Mouse (Mus musculus) heart, embryonic 15.5 days (tissue): ENCODE results near the gene G430095P16Rik. TPM values are rescaled to one million over a fixed set of nuclear protein-coding genes. Genes with fewer than 3 reads are reported as not detected.

Experiments used
- ATAC-seq: fragments of 200-750 bp; cut with Nextera tagmentation; replicated peaks from 2 replicates; pipeline ENCODE4 v1.8.0; 2017; ENCODE audit warnings: low read depth, moderate TSS enrichment; ENCODE audit not compliant: insufficient number of reproducible peaks, insufficient read depth, low FRiP score
- H3K27ac ChIP-seq: fragments of 300-500 bp; sonication (generic); 2 replicates; pipeline ENCODE4 v1.5.1; 2015; ENCODE audit warnings: mild to moderate bottlenecking, inconsistent platforms
- H3K27me3 ChIP-seq: fragments of 300-500 bp; sonication (generic); 2 replicates; pipeline ENCODE4 v1.6.1; 2015; ENCODE audit warnings: inconsistent platforms
- H3K36me3 ChIP-seq: fragments of 300-500 bp; sonication (generic); 2 replicates; pipeline ENCODE4 v1.6.1; 2015; ENCODE audit warnings: mild to moderate bottlenecking, inconsistent platforms
- H3K4me1 ChIP-seq: fragments of 300-500 bp; sonication (generic); replicated peaks from 2 replicates; pipeline ENCODE4 v1.6.1; 2015; ENCODE audit warnings: inconsistent platforms
- H3K4me2 ChIP-seq: fragments of 300-500 bp; sonication (generic); 2 replicates; pipeline ENCODE4 v1.6.1; 2015; ENCODE audit warnings: inconsistent platforms, mild to moderate bottlenecking, moderate library complexity
- H3K4me3 ChIP-seq: fragments of 300-500 bp; sonication (generic); 2 replicates; pipeline ENCODE4 v1.5.1; 2015; ENCODE audit warnings: mild to moderate bottlenecking, inconsistent platforms
- H3K9ac ChIP-seq: fragments of 300-500 bp; sonication (generic); 2 replicates; pipeline ENCODE4 v1.6.1; 2015; ENCODE audit warnings: mild to moderate bottlenecking, inconsistent platforms
- H3K9me3 ChIP-seq: fragments of 300-500 bp; sonication (generic); replicated peaks from 2 replicates; pipeline ENCODE4 v1.6.1; 2016; ENCODE audit warnings: inconsistent platforms
- WGBS: fragments of 180-500 bp; shearing (Covaris S2); methylation state at CpG from one replicate; pipeline ENCODE4 v1.1.7; 2015; ENCODE audit warnings: mixed read lengths; 5-methylcytosine and 5-hydroxymethylcytosine counted together
- polyA plus RNA-seq: library from polyadenylated mRNA; unstranded; fragments of >200 nt; fragmentation: Nextera tagmentation; extraction: Ambion mirVana; gene quantifications from 2 replicates; pipeline ENCODE4 v1.2.1, GENCODE M21; 2015

Gene G430095P16Rik
- polyA plus RNA-seq, 1 experiment from 2014 or later, result 4.5 TPM

DNA sequence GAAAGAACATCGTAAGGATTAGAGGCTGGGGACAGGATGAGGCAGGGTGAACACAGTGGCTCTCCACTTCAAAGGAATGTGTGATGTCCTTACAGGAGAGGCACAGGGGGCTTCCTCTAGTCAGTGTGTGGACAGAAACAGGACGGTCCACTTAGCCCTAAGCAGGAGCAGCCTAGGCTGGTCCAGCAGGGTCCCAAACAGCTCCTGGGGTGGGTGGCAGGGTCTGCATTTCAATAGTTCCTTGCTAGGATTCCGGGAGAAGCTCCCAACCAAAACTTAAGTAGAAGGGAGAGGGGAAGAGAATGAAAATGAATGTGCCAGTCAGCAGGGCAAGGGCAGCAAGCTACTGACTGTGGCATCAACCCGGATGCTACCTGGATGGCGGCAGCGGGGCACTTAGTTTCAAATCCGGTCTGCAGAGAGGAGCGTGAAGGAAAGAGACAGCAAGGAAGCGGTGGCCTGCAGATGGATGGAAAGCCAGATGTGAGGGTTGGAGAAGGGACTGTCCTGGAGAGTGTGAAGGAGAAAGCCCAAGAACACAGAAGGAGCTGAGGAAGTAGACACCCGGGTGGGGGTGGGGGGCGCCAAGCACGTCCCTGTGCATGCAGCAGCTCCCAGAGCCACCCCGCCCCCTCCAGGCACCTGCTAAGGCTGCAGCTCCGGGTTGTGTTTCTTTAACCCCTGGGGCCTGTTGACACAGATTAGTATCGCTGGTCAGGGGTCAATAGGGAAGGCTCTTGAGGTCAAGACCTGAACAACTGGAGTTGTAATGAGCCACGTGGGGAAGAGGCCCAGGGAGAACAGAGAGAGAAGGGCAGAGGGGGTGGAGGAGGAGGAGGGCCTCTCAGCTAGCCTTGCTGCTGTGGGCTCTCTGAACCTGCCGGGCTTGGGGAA, 22.5 kb downstream of the G430095P16Rik start:
- Histone ChIP-seq H3K9ac (peak overlapping the region; percentile 10; the same call in 1 of the 2 replicates), H3K27me3 (no peaks in the 10 kb centered on the region), H3K9me3 (no peaks in the 10 kb centered on the region), H3K4me2 (peak overlapping the region; percentile 58), H3K27ac (peak overlapping the region; percentile 82), H3K36me3 (no peaks in the 10 kb centered on the region), H3K4me1 (peaks cover 64% of the 10 kb centered on the region), H3K4me3 (no peak overlapping the region)
- 16% methylated on average over 17 of the region's 17 CpGs for WGBS
- ATAC-seq, result no peak

- Histone ChIP-seq H3K27ac (peak overlapping the region; percentile 36), H3K4me2 (no peak overlapping the region), H3K4me3 (no peak overlapping the region), H3K27me3 (no peaks in the 10 kb centered on the region), H3K36me3 (no peaks in the 10 kb centered on the region), H3K9me3 (no peaks in the 10 kb centered on the region), H3K4me1 (peaks cover 41% of the 10 kb centered on the region), H3K9ac (no peak overlapping the region)
- no peak for ATAC-seq
- WGBS, result 76% methylated on average over 16 of the region's 16 CpGs
Measured at GRCm38 (mm10) chr8:84749519-84749918, 26.7 kb downstream of the G430095P16Rik start.

DNA sequence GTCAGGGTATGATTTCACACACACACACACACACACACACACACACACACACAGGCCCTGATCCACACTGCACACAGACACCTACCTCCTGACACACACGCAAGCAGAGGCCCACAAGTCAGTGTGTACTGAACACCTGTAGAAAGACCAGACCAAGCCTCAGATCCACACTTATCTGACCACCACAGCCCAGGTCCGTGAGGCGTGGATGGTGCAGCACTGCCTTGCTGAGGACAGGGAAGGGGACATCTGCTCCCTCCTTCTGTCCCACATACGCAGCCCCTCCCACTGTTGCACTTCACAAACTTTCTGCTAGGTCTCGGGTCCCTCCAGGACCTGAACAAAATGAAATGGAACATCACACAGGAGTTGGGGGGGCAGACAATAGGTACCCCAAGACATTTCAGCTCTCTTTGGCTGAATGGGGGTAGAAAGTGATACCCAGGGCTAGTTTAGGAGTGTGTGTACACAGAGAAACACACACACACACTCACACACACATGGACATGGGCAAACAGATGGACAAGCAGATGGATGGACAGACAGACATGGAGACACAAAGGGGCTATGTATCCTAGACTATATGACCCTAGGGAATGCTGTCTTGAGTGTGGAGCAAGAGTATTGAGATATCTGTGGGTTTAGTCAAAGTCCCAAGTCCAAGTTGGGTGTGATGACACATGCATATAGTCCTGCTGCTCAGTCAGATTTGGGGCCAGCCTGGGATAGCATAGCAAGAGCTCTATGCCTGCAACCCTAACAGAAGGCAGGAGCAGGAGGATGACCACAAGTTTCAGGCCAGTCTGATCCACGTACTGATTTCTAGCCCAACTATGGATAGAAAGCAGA, 30.2 kb downstream of the G430095P16Rik start:
- Histone ChIP-seq H3K4me1 (peaks cover 20% of the 10 kb centered on the region), H3K27me3 (no peaks in the 10 kb centered on the region), H3K4me3 (no peak overlapping the region), H3K9me3 (no peaks in the 10 kb centered on the region), H3K9ac (no peak overlapping the region), H3K4me2 (no peak overlapping the region), H3K27ac (no peak overlapping the region), H3K36me3 (0 out of 2 replicates have a peak, but pooled peaks cover 8% of the 10 kb centered on the region)
- 78% methylated on average over 6 of the region's 6 CpGs for WGBS
- ATAC-seq, result no peak

DNA sequence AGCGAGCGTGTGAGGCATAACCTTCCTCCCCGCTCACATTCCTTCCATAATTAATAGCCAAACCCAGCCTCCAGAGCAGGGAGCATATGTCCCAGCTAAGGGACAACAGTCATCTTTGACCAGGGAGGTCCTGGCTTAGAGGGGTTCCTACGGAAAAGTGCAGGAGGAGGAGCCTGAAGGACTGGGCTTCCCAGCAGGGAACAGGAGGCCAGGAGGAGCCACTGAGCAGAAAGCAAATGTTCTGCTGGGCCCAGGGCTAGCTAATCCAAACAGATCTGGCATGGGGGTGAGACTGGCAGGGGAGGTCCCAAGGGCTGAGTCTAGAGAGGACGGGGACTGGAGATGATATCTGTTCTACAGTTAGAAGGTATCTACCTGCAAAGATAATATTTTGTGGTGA, 34.7 kb downstream of the G430095P16Rik start:
- H3K27me3 ChIP-seq, result no peaks in the 10 kb centered on the region
- 0 out of 2 replicates have a peak, but pooled peaks cover 8% of the 10 kb centered on the region for H3K36me3 ChIP-seq
- no peaks in the 10 kb centered on the region for H3K9me3 ChIP-seq
- WGBS, result 51% methylated on average over 5 of the region's 5 CpGs
- H3K4me3 ChIP-seq, result no peak overlapping the region
- ATAC-seq, result no peak
- H3K9ac ChIP-seq, result 0 out of 2 replicates have a peak overlapping the region, but pooled peaks have one; percentile 9
- H3K27ac ChIP-seq, result no peak overlapping the region
- H3K4me2 ChIP-seq, result no peak overlapping the region
- peaks cover 11% of the 10 kb centered on the region for H3K4me1 ChIP-seq

DNA sequence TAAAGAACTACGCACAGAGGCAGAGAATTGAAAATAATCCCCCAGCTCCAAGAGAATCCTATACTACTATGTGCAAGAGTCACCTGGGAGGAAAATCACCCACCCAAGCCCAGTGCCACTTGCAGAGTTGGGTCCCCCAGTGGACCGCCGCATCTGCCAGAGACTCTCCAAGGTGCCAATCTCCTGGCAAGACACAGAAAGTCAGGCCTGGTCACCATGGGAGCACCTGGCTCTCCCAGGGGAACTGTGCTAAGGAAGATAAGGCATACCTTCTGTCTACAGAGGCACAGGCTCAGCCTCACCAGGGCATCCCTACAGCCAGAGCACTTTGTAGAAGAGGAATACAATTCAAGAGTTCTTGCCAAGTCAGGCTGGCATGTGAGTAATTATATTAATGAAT, 35.5 kb downstream of the G430095P16Rik start:
- H3K27ac ChIP-seq, result no peak overlapping the region
- no peak overlapping the region for H3K4me2 ChIP-seq
- no peak overlapping the region for H3K9ac ChIP-seq
- peaks cover 11% of the 10 kb centered on the region for H3K4me1 ChIP-seq
- ATAC-seq, result no peak
- no peak overlapping the region for H3K4me3 ChIP-seq
- H3K9me3 ChIP-seq, result no peaks in the 10 kb centered on the region
- no peaks in the 10 kb centered on the region for H3K27me3 ChIP-seq
- 0 out of 2 replicates have a peak, but pooled peaks cover 8% of the 10 kb centered on the region for H3K36me3 ChIP-seq
- 86% methylated on average over 3 of the region's 3 CpGs for WGBS

DNA sequence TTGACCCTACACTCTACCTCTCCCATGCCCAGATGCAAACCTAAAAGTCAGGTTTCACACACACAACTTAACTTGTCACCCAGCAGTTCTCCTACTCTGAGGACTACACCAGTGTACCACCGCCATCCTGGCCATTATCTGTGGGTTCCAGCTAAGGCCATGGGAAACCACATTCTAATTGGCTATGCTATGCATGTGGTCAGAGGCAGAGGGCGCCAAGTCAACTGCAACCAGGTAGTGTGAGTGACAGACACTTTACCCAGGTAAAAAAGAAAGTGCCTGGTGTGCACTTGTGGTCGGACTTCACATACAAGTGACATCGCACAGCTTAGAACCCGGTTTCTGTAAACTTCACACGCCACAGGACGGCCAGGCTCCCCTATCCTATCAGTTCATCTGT, 36.3 kb downstream of the G430095P16Rik start:
- no peak overlapping the region for H3K27ac ChIP-seq
- H3K27me3 ChIP-seq, result no peaks in the 10 kb centered on the region
- WGBS, result 67% methylated on average over 7 of the region's 7 CpGs
- no peak overlapping the region for H3K9ac ChIP-seq
- H3K4me2 ChIP-seq, result no peak overlapping the region
- H3K4me1 ChIP-seq, result peaks cover 11% of the 10 kb centered on the region
- no peak overlapping the region for H3K4me3 ChIP-seq
- no peak for ATAC-seq
- no peaks in the 10 kb centered on the region for H3K9me3 ChIP-seq
- H3K36me3 ChIP-seq, result 0 out of 2 replicates have a peak, but pooled peaks cover 8% of the 10 kb centered on the region

- no peak overlapping the region for H3K9ac ChIP-seq
- 89% methylated on average over 10 of the region's 10 CpGs for WGBS
- H3K9me3 ChIP-seq, result no peaks in the 10 kb centered on the region
- ATAC-seq, result no peak
- 0 out of 2 replicates have a peak, but pooled peaks cover 8% of the 10 kb centered on the region for H3K36me3 ChIP-seq
- H3K4me1 ChIP-seq, result peaks cover 11% of the 10 kb centered on the region
- H3K27ac ChIP-seq, result no peak overlapping the region
- H3K4me2 ChIP-seq, result no peak overlapping the region
- H3K4me3 ChIP-seq, result no peak overlapping the region
- no peaks in the 10 kb centered on the region for H3K27me3 ChIP-seq
Measured at GRCm38 (mm10) chr8:84759718-84760117, 36.9 kb downstream of the G430095P16Rik start.

DNA sequence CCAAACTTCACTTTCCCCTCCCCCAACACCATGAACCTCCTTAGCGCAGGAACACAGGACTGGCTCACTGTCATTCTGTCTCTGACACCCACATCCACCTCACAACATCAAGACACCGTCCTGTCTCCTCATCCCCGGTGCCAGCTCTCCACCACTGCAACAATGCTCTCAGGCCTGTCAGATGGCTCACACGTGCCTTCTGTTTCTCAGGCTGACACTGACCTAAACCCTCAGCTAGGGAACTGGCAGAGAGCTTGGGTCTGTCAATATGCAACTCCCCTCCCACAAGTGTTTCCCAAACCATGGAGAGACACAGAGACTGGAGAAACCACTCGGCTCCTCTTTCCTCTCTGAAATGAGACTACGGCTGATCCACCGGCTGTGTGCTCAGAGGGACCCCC, 37.6 kb downstream of the G430095P16Rik start:
- peaks cover 4% of the 10 kb centered on the region; the same call in 1 of the 2 replicates for H3K27me3 ChIP-seq
- H3K36me3 ChIP-seq, result 0 out of 2 replicates have a peak, but pooled peaks cover 8% of the 10 kb centered on the region
- H3K9ac ChIP-seq, result no peak overlapping the region
- H3K4me2 ChIP-seq, result no peak overlapping the region
- H3K4me1 ChIP-seq, result peaks cover 11% of the 10 kb centered on the region
- H3K27ac ChIP-seq, result no peak overlapping the region
- H3K9me3 ChIP-seq, result no peaks in the 10 kb centered on the region
- no peak overlapping the region for H3K4me3 ChIP-seq
- no peak for ATAC-seq
- WGBS, result 60% methylated on average over 7 of the region's 7 CpGs

GRCm38 (mm10) chr8:84760901-84761300, 38.1 kb downstream of the G430095P16Rik start:
- Histone ChIP-seq H3K9ac (no peak overlapping the region), H3K9me3 (no peaks in the 10 kb centered on the region), H3K4me1 (peaks cover 11% of the 10 kb centered on the region), H3K27me3 (peaks cover 4% of the 10 kb centered on the region; the same call in 1 of the 2 replicates), H3K36me3 (0 out of 2 replicates have a peak, but pooled peaks cover 8% of the 10 kb centered on the region), H3K4me2 (no peak overlapping the region), H3K27ac (no peak overlapping the region), H3K4me3 (no peak overlapping the region)
- no peak for ATAC-seq
- 48% methylated on average over 2 of the region's 2 CpGs for WGBS

- H3K4me2 ChIP-seq, result no peak overlapping the region
- H3K4me3 ChIP-seq, result no peak overlapping the region
- no peak for ATAC-seq
- peaks cover 10% of the 10 kb centered on the region; the same call in 1 of the 2 replicates for H3K27me3 ChIP-seq
- no peaks in the 10 kb centered on the region for H3K9me3 ChIP-seq
- no peak overlapping the region for H3K9ac ChIP-seq
- peaks cover 13% of the 10 kb centered on the region; the same call in 1 of the 2 replicates for H3K4me1 ChIP-seq
- no peaks in the 10 kb centered on the region for H3K36me3 ChIP-seq
- 64% methylated on average over 4 of the region's 4 CpGs for WGBS
- no peak overlapping the region for H3K27ac ChIP-seq
Measured at GRCm38 (mm10) chr8:84764100-84764499, 41.3 kb downstream of the G430095P16Rik start.
